Mouse (Mus musculus) mouse embryonic stem cell (cell line): ENCODE measurements around the gene BC028528.
"Not testable (repeated sequence)": the region's sequence is repeated elsewhere in the genome, so short reads cannot be mapped to it uniquely, and the experiment has no call there.

Source experiments
- in situ Hi-C, 2 experiments: fragments of 300-500 bp; cut with MboI; formaldehyde crosslinking; loops; 1 replicate in 1 of 2; 3 replicates in 1 of 2; pipeline ENCODE4 v1.14.3; 2019 to 2020; ENCODE audit warnings: low sequenced_read_pairs in 2 of 2, low pct_unique_long_range_greater_than_20kb in 1 of 2, mixed read lengths in 1 of 2; ENCODE audit not compliant: unreplicated experiment in 1 of 2

The BC028528 gene

DNA sequence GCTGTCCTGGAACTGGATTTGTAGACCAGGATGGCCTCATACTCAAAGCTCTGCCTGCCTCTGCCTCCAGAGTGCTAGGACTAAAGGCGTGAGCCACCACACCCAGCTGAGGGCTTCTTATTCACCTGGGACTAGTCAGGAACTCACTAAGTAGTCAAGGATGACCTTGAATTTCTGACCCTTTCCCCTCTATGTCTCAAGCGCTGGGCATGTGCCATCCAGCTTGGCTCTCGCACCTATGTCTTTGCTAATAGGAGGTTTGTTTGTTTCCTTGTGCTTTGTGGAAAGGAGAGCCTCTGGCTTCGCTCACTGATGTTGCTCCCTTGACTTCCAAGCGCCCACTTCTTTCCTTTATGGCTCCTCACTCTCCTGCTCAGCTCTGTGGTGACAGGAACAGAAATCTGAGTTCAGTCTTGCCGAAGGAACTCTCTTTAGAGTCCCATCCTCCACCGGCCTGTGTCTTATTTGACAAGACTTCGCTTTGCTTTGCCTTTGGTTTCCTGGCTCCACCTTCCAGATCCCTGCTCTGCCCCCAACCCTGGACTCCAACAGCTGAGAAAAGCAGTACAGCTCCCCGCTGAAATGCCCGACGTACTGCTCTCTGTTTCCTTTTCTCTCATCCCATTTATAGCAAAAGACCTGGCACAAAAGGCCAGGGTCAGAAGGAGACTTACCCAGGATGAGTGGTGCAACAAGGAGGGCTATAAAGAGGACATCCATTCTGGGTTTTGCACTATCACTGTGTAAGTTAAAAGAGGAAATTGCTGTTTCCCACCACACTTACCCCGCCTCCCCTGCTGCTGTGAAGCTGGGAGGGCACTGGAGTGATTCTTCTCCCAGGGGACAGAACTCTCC lies at the start of gene BC028528:
BC028528 (minus strand) TSS at position 795 of the 855 bp plus-strand sequence.
- in situ Hi-C loops: no loop called here

DNA sequence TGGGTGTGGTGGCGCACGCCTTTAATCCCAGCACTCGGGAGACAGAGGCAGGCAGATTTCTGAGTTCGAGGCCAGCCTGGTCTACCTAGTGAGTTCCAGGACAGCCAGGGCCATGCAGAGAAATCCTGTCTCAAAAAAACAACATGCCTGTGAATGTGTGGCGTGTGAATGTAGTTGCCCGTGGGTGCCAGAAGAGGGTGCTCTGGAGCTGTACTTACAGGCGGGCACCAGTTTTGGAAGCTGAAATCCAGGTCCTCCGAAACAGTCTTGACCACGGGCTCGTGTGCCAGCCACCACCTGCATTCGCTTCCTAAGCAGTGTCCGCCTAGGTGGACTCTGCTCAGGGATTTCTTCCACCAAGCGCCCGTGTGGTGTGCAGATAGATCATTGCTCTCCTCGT lies 47.0 kb upstream of the BC028528 start:
- in situ Hi-C loops: no loop called here

DNA sequence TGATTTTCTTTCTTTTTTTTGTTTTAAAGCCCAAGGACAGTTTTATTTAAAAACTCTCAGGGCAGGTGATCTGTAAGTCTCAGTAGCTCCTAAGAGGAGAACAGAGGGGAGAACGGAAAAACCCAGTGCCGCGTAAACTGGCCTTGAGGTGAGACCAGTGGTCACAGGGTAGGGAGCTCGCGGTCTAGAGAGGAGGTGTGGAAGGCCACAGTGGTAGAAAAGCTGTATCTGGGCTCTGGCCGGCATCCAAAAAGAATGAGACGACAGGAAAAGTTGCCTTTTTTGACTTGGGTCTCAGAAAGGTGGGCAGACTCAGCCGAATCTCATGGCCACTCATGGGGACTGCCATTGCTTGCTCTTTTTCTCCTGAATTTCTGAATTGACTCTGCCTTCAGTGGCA lies 46.4 kb upstream of the BC028528 start:
- in situ Hi-C loops: no loop called here

DNA sequence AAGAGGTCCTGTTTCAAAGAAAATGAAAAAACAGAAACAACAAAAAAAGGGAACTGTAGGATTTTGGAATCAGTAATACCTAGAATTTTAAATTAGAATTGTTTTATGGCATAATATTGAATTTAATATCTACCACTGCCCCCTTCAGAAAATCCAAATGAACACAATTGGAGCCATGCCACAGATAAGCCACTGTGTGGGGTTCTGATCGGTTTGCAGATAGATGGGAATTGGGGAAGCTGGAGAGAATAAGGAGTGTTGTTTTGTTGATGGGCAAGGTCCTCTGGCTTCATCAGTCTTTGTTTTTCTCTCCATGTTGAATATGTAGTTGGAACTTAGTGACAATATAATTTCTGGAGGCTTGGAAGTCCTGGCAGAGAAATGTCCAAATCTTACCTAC lies 42.6 kb upstream of the BC028528 start:
- in situ Hi-C loops: no loop called here

DNA sequence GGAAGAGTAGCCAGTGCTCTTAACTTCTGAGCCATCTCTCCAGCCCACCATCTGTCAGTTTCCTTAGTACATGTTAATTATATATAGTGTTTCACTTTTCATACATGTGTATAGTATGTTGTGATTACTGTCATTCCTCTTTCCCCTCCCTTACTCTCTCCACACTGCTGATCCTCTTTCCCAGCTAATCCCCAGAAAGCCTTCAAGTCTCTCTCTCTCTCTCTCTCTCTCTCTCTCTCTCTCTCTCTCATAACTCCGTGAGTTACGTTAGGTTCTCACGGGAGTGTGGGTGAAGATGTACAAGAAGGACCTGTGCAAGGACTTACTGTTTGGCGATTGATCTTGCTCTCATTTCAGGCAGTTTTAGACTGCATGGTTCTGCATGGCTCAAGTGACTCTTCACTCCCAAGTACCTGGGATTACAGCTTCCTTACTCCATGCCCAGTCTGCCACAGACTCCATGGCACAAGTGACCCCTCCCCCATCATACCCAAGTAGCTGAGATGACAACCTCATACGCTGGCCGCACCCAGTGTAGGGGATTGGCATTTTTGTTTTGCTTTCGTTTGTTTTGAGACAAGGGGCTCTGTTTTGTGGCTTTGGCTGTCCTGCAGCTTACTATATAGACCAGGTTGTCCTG lies 41.4 kb upstream of the BC028528 start:
- in situ Hi-C loops: no loop called here

DNA sequence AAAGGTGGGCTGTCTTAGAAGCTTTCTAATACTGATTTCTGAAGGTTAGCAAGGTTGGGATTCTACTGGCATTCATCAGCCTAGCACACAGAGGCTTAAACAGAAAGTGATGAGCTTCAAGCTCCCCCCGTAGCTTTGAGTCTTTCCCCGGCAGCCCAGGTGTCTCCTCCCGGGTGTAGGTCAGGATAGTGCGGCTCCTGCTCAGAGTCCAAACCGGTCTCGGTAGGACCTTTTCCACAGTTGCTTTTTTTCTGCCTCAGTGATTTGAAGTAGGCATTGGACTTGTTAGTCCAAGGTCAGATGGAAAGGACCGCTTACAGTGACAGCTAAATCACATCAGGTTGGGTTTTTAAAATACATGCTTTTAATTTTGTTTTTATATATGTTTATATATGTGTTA lies 40.8 kb upstream of the BC028528 start:
- in situ Hi-C loops: no loop called here

DNA sequence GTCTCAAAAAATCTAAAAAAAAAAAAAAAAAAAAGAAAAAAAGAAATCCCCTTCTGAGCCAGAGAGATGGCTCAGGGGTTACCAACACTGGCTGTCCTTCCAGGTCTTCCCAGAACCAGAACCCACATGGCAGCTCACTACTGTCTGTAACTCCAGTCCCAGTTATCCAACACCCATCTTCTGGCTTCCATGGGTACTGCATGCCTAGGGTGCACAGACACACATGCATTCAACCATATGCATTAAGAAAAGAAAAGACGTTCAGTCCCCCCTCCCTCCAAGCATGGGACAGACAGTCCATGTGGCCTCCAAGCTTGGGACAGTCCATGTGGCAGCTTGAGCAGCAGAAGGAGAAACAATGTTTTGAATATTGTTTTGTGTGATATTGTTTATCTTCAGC lies 40.4 kb upstream of the BC028528 start:
- in situ Hi-C loops: no loop called here

DNA sequence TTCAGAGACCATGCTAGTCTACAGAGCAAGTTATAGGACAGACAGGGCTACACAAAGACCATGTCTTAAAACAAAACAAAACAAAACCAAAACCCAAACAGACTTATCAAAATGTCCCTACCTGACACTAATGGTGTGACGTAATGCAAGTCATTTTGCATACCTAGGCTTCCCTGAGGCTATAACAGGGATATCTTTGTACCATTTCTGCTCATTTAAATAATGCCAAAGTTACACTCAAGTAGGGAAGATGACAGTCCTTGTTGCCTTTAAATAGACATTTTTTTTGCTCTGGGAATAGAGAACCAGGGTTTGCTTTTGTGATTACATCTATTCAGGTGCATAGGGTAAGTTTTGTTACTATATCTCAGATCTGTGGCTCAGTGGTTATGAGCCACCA lies 39.7 kb upstream of the BC028528 start:
- in situ Hi-C loops: no loop called here

DNA sequence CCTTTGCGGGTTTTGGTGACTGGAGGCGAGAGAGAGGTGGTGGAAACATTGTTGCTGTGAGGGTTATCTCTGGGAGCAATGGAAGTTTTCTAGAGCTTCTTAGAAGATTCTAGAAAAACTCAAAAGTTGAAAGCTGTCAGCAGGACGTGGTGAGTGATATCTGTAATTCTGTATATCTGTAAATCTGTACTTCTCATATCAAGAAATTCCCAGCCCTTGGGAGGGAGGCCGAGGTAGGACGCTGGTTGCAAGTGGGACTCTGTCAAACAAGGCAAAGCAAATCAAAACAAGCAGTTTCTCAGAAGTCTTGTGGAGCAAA lies 38.6 kb upstream of the BC028528 start:
- in situ Hi-C loops: no loop called here

DNA sequence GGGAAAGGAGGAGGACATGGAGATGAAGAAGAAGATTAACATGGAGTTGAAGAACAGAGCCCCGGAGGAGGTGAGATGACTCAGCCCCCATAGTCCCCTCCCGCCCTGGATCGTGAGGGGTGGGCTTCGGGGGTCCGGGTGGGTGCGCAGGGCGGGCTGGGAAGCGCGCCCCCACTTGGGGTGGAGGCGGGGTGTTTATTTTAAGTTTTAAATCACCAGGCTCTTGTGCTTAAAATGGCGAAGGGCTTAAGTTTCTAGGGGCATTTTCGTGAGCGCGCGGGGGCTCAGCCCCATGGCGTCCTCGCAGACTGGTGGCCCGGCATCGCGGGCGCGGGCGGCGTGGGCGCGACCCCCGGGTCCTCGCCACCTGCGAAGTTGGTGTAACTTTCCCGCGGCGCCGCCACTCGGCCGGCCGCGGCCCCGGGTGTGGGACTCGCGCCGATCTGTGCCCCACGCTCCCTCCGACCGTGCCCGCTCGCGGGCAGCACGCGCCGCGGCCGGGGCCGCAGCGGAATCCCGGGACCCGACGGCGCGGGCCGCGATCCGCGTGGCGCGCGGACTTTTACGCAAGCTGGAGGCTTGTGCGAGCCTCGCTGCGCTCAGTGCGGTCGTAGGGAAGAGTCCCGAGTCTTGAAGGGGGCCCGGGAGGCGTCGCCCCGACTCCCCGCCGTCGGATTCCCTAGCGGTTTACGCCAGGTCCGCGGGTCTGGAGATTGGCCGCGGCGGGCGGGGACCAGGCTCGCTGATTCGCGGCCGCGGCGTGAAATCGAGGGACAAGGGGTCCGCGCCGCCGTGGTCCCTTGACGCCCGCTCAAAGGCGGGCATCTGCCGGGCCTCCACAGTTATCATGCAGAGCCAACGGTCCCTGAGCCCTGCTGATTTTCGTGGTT lies 38.0 kb upstream of the BC028528 start:
- in situ Hi-C loops: no loop called here

DNA sequence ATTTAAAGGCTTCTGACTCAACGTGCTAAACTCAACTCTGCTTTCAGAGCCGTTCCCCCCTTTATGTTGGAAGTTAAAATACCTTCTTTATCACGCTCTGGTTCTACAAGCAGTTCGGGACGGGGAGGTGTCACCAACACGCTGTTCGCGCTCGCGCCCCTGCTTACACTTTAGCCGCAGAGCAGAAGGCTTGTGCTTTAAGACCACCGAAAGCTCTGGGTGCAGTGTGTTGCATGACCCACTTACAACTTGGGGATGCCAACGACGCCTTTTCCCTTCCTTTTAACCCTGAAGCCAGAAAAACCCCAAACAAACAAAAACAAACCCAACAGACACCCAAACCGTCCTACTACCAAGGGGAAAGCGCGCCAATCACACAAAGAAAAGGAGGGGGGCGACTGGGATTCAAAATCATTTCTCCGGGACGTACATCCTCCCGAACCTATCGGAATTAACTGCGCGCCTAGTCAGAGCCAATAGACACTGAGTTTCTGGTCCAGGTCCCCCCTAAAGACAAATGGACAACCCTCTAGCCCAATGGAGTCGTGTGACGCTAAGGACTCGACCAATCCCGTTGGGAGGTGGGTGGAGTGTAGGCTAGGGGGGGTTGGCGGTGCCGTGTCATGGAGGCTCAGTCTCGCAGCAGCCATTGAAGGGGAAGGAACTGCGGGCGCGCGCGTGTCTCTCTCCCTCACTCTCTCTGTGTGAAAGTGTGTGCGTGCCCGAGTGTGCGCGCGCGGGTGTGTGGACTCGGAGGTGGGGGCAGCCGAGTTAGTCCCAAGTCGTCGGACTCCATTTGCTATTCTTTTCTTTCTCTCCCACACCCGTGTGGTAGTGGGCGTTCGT lies 37.1 kb upstream of the BC028528 start, which contains the start of gene Anp32e:
Anp32e (plus strand) TSS at position 589 of the 846 bp plus-strand sequence.
- in situ Hi-C loops: no loop called here

DNA sequence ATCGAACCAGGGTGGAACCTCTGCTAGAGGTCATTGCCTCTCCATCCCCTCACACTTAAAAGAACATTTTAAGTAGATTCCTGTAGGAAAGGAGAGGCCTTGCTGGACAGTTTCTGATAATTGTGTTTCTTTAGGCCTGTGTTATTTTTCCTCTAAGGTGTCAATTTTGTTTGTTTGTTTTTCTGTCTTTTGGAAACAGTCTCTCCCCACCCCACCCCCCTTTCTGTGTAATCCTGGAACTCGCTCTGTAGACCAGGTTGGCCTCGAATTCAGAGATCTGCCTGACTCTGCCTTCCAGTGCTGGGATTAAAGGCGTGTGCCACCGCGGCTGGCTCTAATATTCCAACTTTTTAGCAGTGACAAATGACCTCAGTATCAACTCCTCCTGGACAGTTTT lies 36.5 kb upstream of the BC028528 start:
- in situ Hi-C loops: no loop called here

DNA sequence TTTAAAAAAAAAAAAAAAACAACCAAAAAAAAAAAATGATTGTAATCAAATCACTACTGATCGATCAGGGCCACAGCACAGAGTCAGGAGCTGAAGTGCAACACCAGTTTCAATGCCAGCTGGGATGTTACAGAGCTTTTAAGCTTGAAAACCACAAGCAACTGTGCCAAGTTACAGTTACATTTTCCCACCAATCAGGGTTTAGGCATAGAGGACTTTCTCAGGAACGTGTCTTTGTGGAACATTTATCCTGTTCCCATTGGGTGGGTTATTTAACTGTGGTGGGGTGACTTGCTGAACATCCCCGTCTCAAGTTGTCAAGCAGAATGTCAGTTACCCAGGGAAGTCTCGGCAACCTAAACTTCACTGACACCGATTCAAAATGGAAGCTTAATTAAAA lies 33.3 kb upstream of the BC028528 start:
- in situ Hi-C loops: no loop called here

DNA sequence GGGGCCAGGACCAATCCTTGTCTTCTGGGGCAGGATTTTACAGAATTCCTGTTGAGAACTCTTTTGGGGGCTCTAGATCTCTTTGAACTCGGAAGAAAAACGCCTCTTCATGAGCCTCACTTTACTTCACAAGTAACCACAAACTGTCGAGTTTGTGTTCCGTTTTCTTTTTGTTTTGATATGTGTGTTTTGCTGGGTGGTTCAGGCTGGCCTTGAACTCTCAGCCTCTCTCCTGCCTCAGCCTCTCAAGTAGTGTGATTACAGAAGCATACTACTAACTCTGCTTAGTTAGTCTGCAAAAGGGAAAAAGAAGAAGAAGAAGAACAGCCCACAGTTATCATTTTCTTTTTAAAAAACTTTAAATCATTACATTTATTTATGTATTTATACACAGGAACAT lies 32.4 kb upstream of the BC028528 start:
- in situ Hi-C loops: no loop called here

DNA sequence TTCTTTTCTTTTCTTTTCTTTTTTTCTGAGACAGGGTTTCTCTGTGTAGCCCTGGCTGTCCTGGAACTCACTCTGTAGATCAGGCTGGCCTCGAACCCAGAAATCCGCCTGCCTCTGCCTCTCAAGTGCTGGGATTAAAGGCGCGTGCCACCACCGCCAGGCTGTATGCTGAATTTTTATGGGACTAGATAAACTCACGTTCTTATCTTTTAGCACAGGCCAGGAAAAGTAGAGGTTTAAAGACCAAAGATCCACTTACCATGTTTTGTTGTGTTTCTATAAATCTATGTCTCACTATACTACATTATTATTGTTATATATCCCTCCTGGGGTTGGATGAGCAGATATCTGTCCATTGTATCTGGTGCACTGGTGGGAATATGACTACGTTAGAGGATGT lies 31.6 kb upstream of the BC028528 start:
- in situ Hi-C loops: not testable (repeated sequence)

DNA sequence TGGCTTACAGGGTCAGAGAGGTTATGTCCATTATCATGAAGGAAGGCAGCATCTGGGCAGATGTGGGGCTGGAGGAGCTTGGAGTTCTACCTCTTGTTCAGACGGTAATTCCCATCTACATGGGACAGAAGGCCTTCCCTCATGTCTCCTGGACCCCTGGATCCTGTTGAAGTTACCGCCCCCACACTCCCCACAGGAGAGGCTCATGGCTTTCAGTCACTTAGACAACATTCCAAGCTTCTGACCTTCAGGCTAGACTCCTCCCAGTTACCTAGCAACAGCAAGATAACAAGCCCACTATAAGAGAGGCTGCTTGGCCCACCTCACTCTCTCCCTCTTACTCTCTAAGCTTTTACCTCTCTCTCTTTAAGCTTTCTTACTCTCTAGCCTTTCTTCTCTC lies 28.7 kb upstream of the BC028528 start:
- in situ Hi-C loops: not testable (repeated sequence)

DNA sequence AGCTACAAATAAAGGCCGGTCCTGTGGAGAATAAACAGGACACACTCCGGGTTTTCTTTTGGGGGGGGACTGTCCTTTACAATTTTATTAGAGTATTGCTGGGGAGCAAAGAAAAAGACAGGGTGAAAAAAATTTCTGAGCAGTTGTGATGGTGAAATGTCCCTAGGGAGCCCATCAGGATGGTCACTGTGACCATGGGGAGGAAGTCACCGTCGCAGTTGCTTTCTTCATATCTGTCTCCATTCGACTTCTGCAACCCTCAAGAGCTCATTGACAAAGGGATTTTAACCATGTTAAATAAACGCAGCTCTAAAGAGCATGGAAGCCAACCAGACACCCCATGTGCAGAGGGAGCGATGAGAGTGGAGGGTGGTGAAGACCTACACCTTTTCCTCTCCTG lies 25.0 kb upstream of the BC028528 start:
- in situ Hi-C loops: no loop called here

DNA sequence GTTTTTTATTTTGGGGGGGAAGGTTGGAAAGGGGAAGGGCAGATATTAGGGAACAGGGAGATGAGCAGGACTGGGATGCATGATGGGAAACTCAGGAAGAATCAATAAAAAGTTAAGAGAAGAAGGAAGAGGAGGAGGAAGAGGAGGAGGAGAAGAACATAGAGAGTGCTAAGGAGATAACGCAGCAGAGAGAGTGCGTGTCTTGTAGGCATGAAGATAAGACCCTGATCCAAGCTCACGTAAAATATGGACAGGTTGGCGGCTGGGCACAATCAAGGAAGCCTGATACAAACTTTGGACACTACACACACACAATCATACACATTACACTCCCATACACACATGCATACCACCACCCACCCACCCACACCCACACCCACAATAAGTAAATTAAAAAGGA lies 22.9 kb upstream of the BC028528 start:
- in situ Hi-C loops: no loop called here
